Mouse (Mus musculus) thymus, adult 2 months (tissue): ENCODE results near the gene Ccdc162. TPM values are rescaled to one million over a fixed set of nuclear protein-coding genes. Genes with fewer than 3 reads are reported as not detected.

Source experiments
- DNase-seq: peaks from one replicate; pipeline ENCODE4 v3.0.0; 2021
- H3K27ac ChIP-seq: fragments of 200-500 bp; 2 replicates; pipeline ENCODE4 v1.5.1; 2012; ENCODE audit warnings: low read length, control low read depth; ENCODE audit not compliant: control insufficient read depth, insufficient read depth
- H3K27me3 ChIP-seq: fragments of 200-500 bp; 2 replicates; pipeline ENCODE4 v1.6.1; 2012; ENCODE audit warnings: mild to moderate bottlenecking, low read length, moderate library complexity, mixed read lengths; ENCODE audit not compliant: control insufficient read depth, insufficient read depth
- H3K36me3 ChIP-seq: fragments of 200-500 bp; 2 replicates; pipeline ENCODE4 v1.6.1; 2012; ENCODE audit warnings: mild to moderate bottlenecking, low read length, moderate library complexity; ENCODE audit not compliant: control insufficient read depth, insufficient read depth
- H3K4me1 ChIP-seq: fragments of 200-500 bp; replicated peaks from 2 replicates; pipeline ENCODE4 v1.6.1; 2012; ENCODE audit warnings: low read length; ENCODE audit not compliant: control insufficient read depth, insufficient read depth
- H3K4me3 ChIP-seq: fragments of 200-500 bp; 2 replicates; pipeline ENCODE4 v1.5.1; 2012; ENCODE audit warnings: mild to moderate bottlenecking, low read length, control low read depth, moderate library complexity; ENCODE audit not compliant: control insufficient read depth, insufficient read depth
- CTCF ChIP-seq: fragments of 200-500 bp; IDR thresholded peaks from 2 replicates; pipeline ENCODE4 v1.5.1; 2012; ENCODE audit warnings: mild to moderate bottlenecking, control low read depth, low read length, moderate library complexity, borderline replicate concordance; ENCODE audit not compliant: control insufficient read depth, poor library complexity, insufficient read depth; ENCODE audit errors: extremely low read depth
- POLR2A ChIP-seq: fragments of 200-500 bp; IDR thresholded peaks from 2 replicates; pipeline ENCODE4 v1.6.1; 2012; ENCODE audit warnings: mild to moderate bottlenecking, low read length, control low read depth, moderate library complexity; ENCODE audit not compliant: control insufficient read depth, poor library complexity, insufficient read depth; ENCODE audit errors: extremely low read depth
- WGBS: fragments of 180-500 bp; shearing (Covaris S2); methylation state at CpG from one replicate; pipeline ENCODE4 v1.1.7; 2018; 5-methylcytosine and 5-hydroxymethylcytosine counted together
- polyA plus RNA-seq: library from polyadenylated mRNA; depleted of rRNA; stranded (reverse); fragments of >200 nt; gene quantifications from 2 replicates; pipeline ENCODE4 v1.2.3, GENCODE M21; 2012

The Ccdc162 gene
- polyA plus RNA-seq, 1 experiment = 5.1 TPM

DNA sequence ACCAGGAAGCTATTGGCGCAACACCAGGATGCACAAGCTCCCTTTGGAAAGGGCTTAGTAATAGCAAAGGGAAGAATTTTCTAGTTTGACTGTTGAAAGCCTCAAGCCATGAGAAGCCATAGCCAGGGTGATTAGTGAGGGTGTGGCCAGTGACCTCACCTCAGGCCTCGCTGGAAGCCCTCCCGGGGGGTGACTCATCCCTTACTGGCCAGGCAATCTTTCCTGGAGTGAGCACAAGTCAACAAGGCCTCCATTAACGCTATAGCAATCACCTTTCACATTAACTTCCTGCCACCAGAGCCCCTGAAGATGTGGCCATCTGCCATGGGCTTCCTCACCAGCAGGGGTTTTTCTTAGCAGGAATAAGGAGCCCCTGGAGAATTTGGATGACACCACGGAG is 151.3 kb downstream of the Ccdc162 start:
- Histone ChIP-seq H3K4me1 (peaks cover 2% of the 10 kb centered on the region; the same call in 1 of the 2 replicates), H3K27me3 (no peaks in the 10 kb centered on the region), H3K36me3 (no peaks in the 10 kb centered on the region), H3K27ac (no peak overlapping the region), H3K4me3 (no peak overlapping the region)
- WGBS = 66% methylated on average over 5 of the region's 5 CpGs
- no peak for DNase-seq
- TF ChIP-seq POLR2A (no peak), CTCF (no peak)

DNA sequence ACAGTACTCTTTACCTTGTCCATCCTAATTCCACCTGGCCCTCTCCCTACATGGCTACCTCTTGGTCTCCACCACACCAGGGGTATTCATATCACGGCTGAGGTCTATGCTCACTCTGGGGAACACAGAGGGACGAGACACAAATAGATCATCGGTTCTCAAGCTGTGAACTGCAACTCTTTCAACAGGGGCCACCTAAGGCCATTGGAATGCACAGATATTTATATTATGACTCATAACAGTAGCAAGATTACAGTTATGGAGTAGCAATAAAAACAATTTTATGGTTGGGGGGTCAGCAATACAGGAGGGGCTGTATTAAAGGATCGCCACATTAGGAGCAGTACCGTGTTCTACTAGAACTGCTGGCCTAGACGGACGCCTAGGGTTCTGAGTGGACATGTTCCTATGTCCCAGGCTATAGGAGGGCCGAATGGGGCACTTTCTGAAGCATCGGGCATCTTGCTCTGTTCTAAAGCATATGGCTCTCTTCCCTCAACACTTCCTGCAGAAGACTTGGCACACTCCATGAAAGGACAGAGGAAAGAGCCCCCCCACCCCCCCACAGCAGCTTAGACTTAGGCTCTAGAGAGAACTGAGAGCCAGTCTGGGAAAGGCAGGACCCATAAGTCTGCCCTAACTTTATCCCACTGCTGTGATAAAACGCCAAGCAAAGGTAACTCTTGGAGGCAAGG is 154.6 kb downstream of the Ccdc162 start:
- DNase-seq = no peak
- H3K4me3 ChIP-seq = no peak overlapping the region
- no peaks in the 10 kb centered on the region for H3K36me3 ChIP-seq
- H3K27me3 ChIP-seq = no peaks in the 10 kb centered on the region
- H3K4me1 ChIP-seq = peaks cover 2% of the 10 kb centered on the region; the same call in 1 of the 2 replicates
- 99% methylated on average over 10 of the region's 10 CpGs for WGBS
- H3K27ac ChIP-seq = no peak overlapping the region
- TF ChIP-seq CTCF = no peak
- no peak for TF ChIP-seq POLR2A

DNA sequence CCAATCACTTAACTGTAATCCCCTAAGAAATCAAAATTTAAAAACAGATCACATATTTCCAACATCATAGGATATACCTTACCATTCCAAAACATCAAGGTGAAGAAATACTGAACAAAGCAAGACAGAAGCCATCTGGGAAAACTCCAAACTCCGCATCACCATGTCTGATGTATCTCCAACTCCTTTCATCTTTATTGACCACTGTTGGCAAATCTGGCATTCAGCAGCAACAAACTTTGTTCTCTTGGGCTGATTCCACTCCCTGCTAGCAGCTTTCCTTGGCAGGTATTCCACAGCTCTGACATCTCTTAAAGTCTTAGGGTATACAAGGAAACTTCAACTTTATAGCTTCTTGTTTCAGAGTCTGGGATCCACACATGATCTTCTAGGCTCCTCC is 158.0 kb downstream of the Ccdc162 start:
- DNase-seq = no peak
- Histone ChIP-seq H3K4me3 (no peak overlapping the region), H3K27me3 (no peaks in the 10 kb centered on the region), H3K4me1 (peaks cover 12% of the 10 kb centered on the region), H3K36me3 (no peaks in the 10 kb centered on the region), H3K27ac (no peak overlapping the region)
- 100% methylated on average over 1 of the region's 1 CpGs for WGBS
- no peak for TF ChIP-seq POLR2A
- TF ChIP-seq CTCF = no peak

DNA sequence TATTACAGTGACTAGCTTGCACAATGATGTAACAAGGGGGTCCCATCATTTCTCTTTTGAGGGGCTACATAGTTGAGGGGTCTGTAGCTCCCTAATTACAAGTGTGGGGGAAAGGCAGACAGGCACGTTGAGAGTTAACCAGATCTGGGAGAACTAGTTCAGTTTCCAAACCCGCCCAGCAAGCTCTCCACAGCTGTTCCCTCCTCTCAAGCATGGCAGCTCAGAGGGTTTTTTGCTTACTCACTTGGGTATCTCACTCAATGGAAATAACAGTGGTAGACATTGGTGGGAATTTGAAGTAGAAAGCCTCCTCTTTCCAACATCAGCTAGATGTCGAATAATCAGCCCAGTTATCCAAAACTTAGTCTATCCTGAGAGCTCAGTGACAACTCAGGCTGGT is 161.4 kb downstream of the Ccdc162 start:
- Histone ChIP-seq H3K27ac (no peak overlapping the region), H3K4me3 (no peak overlapping the region), H3K36me3 (no peaks in the 10 kb centered on the region), H3K27me3 (no peaks in the 10 kb centered on the region), H3K4me1 (peaks cover 34% of the 10 kb centered on the region)
- 94% methylated on average over 3 of the region's 3 CpGs for whole genome bisulfite sequencing
- TF ChIP-seq CTCF = no peak
- DNase-seq = no peak

DNA sequence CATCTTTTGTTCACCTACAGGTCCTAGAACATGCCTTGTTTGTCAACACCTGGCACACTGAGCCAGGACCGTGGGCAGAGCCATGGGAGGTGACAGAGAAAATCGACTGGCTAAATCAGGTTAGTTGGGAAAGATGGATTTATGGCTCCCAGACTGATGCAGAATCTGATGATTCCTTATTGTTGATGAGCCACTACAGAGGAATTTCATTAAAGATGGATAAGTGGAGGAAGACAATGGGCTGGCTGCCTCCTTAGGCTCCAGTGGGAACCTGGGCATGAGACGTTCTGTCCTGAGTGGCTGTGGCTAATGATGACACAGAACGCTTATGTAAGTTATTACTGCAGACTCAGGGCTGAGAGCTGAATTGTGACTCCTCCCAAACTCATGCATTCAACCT is 162.7 kb downstream of the Ccdc162 start:
- WGBS = 89% methylated on average over 4 of the region's 4 CpGs
- peaks cover 34% of the 10 kb centered on the region for H3K4me1 ChIP-seq
- no peak for DNase-seq
- no peaks in the 10 kb centered on the region for H3K36me3 ChIP-seq
- H3K4me3 ChIP-seq = no peak overlapping the region
- TF ChIP-seq POLR2A (no peak), CTCF (no peak)
- H3K27me3 ChIP-seq = no peaks in the 10 kb centered on the region
- peak overlapping the region; percentile 93 for H3K27ac ChIP-seq

DNA sequence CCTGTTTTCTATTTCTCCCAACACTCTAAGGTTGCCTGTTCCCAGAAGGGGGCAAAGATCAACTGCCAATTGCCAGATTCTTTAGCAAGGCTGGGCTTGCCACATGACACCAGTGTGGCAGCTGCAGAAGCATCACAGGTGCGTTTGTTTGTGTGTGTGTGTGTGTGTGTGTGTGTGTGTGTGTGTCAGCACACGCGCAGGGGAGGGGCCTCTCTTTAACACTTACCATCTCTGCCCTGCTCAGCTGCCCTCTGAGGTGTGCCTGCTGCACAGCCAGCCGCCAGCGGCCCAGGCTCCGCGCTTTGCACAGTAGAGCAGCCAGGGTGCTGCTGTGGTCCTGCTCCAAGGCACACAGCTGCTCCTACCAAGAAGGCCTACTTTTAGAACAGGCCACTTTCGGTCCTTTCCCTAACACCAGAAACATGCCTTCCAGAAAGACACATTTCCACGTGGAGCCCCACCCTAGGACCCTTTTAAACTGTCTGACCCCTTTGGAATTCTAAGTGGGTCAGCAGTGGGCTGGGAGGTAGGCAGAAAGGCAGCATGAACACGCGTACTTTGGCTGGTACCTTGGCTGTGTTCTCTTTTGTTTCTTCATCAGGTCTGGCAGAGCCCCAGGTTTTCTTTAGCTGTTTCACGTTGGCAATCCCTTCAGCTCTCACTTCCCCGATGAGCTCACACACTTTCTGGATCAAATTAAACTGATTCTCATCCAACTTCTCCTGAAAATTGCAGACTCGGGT is 163.4 kb downstream of the Ccdc162 start:
- Histone ChIP-seq H3K4me3 (no peak overlapping the region), H3K36me3 (no peaks in the 10 kb centered on the region), H3K27ac (peak overlapping the region; percentile 93), H3K4me1 (peaks cover 34% of the 10 kb centered on the region), H3K27me3 (no peaks in the 10 kb centered on the region)
- WGBS = 28% methylated on average over 14 of the region's 14 CpGs
- DNase-seq = peak; percentile 85
- TF ChIP-seq POLR2A = peak; percentile 91
- TF ChIP-seq CTCF = 0 out of 2 replicates have a peak, but pooled peaks have one; percentile 32

DNA sequence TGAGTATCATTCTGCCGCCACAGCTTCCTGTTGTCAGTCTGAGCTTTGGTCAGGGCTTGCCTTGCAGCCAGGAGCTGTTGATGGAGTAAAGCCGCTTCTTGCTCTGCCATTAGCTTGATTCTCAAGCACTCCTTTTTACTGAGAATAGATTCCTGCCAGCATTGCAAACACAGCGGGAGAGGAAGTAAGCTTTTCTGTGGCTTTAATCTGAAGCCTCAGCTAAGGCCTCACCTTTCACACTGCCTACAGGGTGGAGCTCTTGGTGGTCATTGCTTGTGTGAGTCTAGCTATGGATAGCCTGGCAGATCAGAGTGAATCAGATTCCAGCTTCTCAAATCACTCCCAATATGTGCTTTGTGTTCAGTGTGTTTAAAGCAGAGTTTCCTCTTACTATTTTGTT is 164.1 kb downstream of the Ccdc162 start:
- no peak for TF ChIP-seq CTCF
- TF ChIP-seq POLR2A = no peak
- H3K27ac ChIP-seq = peak overlapping the region; percentile 82
- peaks cover 34% of the 10 kb centered on the region for H3K4me1 ChIP-seq
- no peaks in the 10 kb centered on the region for H3K27me3 ChIP-seq
- peak; percentile 33 for DNase-seq
- no peaks in the 10 kb centered on the region for H3K36me3 ChIP-seq
- 2% methylated on average over 3 of the region's 3 CpGs for WGBS
- no peak overlapping the region for H3K4me3 ChIP-seq
